In genomic region chr7:63758240-63758826, GRCm38 (mm10) we compare ENCODE assay signal across 8 mouse cellular contexts.
DNase-seq lines count a peak whose midpoint lies in the region; ATAC-seq and TF ChIP-seq lines count a peak whose summit lies in the region.

No protein-coding gene starts in this region.

- peaks cover 95% of the 10 kb centered on the region for H3K27me3 ChIP-seq in heart, embryonic 13.5 days (replicated peaks)
- peaks cover 77% of the 10 kb centered on the region for H3K27me3 ChIP-seq in E14TG2a.4 (ENCODE audit: insufficient read depth, low read length)
- H3K27me3 ChIP-seq in embryonic facial prominence, embryonic 11.5 days (ENCODE audit: control insufficient read depth, insufficient read depth, low read length): peaks cover 69% of the 10 kb centered on the region
- H3K27me3 ChIP-seq in hindbrain, postnatal 0 days (ENCODE audit: insufficient read depth, low read length): peaks cover 25% of the 10 kb centered on the region

- peak overlapping the region; percentile 56; the same call in 1 of the 2 replicates for H3K9ac ChIP-seq in heart, embryonic 13.5 days
- no peak overlapping the region for H3K9ac ChIP-seq in embryonic facial prominence, embryonic 11.5 days (replicated peaks; ENCODE audit: low read length)
- no peak overlapping the region; the same call in 1 of the 2 replicates for H3K9ac ChIP-seq in hindbrain, postnatal 0 days (replicated peaks; ENCODE audit: low read length)

- DNase-seq in heart, adult 8-10 months (ENCODE audit: low spot score): no peak
- no peak for DNase-seq in embryonic facial prominence, embryonic 11.5 days (ENCODE audit: low spot score)
- peak; percentile 71 for DNase-seq in hindbrain, postnatal 0 days (ENCODE audit: low spot score)
- peak; percentile 34 for DNase-seq in naive thymus-derived CD4-positive, alpha-beta T cell, adult 2 months (ENCODE audit: low read depth)
- no peak for DNase-seq in urinary bladder, postnatal 10 days (ENCODE audit: low spot score)
- no peak for DNase-seq in thymus, adult 18-20 months

- TF ChIP-seq CTCF in E14TG2a.4 (conservative IDR thresholded peaks at IDR 0.05; ENCODE audit: low read length): no peak
- no peak for TF ChIP-seq CTCF in hindbrain, postnatal 0 days (IDR thresholded peaks at IDR 0.05; ENCODE audit: low read depth)

- ATAC-seq in heart, embryonic 13.5 days (ENCODE audit: extremely low read depth, insufficient number of reproducible peaks, low FRiP score, low TSS enrichment): no peak
- no peak for ATAC-seq in embryonic facial prominence, embryonic 11.5 days (replicated peaks; ENCODE audit: insufficient number of reproducible peaks, low FRiP score, low TSS enrichment, low read depth)
- peak; percentile 70 for ATAC-seq in hindbrain, postnatal 0 days

- peak overlapping the region; percentile 53 for H3K4me3 ChIP-seq in heart, embryonic 13.5 days
- H3K4me3 ChIP-seq in E14TG2a.4 (replicated peaks; ENCODE audit: low read length): peak overlapping the region; percentile 79
- peak overlapping the region; percentile 31 for H3K4me3 ChIP-seq in embryonic facial prominence, embryonic 11.5 days (ENCODE audit: low read depth, low read length)
- peak overlapping the region; percentile 43 for H3K4me3 ChIP-seq in hindbrain, postnatal 0 days (ENCODE audit: low read length)

- WGBS in heart, embryonic 13.5 days: under 1% methylated on average over 94 of the region's 97 CpGs
- WGBS in embryonic facial prominence, embryonic 11.5 days: 1% methylated on average over 64 of the region's 97 CpGs
- 2% methylated on average over 63 of the region's 97 CpGs for WGBS in hindbrain, postnatal 0 days

- no peaks in the 10 kb centered on the region for H3K36me3 ChIP-seq in heart, embryonic 13.5 days
- no peaks in the 10 kb centered on the region for H3K36me3 ChIP-seq in E14TG2a.4 (ENCODE audit: insufficient read depth, low read length)
- no peaks in the 10 kb centered on the region for H3K36me3 ChIP-seq in embryonic facial prominence, embryonic 11.5 days (replicated peaks; ENCODE audit: control insufficient read depth, insufficient read depth, low read depth, low read length)
- no peaks in the 10 kb centered on the region for H3K36me3 ChIP-seq in hindbrain, postnatal 0 days (ENCODE audit: insufficient read depth, low read length)

- H3K4me1 ChIP-seq in heart, embryonic 13.5 days: peaks cover 25% of the 10 kb centered on the region
- peaks cover 48% of the 10 kb centered on the region for H3K4me1 ChIP-seq in E14TG2a.4 (replicated peaks; ENCODE audit: low read depth, low read length)
- H3K4me1 ChIP-seq in embryonic facial prominence, embryonic 11.5 days (ENCODE audit: control insufficient read depth, insufficient read depth, low read length): no peaks in the 10 kb centered on the region
- H3K4me1 ChIP-seq in hindbrain, postnatal 0 days (ENCODE audit: insufficient read depth, low read length): peaks cover 10% of the 10 kb centered on the region; the same call in 1 of the 2 replicates

- H3K9me3 ChIP-seq in heart, embryonic 13.5 days: no peaks in the 10 kb centered on the region
- H3K9me3 ChIP-seq in E14TG2a.4 (ENCODE audit: low read length): peaks cover 8% of the 10 kb centered on the region
- H3K9me3 ChIP-seq in embryonic facial prominence, embryonic 11.5 days (replicated peaks; ENCODE audit: control insufficient read depth, low read length): no peaks in the 10 kb centered on the region
- H3K9me3 ChIP-seq in hindbrain, postnatal 0 days (ENCODE audit: low read length): no peaks in the 10 kb centered on the region

- H3K27ac ChIP-seq in heart, embryonic 13.5 days (replicated peaks): no peak overlapping the region
- no peak overlapping the region for H3K27ac ChIP-seq in embryonic facial prominence, embryonic 11.5 days (replicated peaks; ENCODE audit: low read depth, low read length)
- H3K27ac ChIP-seq in hindbrain, postnatal 0 days: peak overlapping the region; percentile 20; the same call in 1 of the 2 replicates

- peak overlapping the region; percentile 78 for H3K4me2 ChIP-seq in heart, embryonic 13.5 days
- H3K4me2 ChIP-seq in embryonic facial prominence, embryonic 11.5 days (ENCODE audit: low read depth, low read length): peak overlapping the region; percentile 53
- H3K4me2 ChIP-seq in hindbrain, postnatal 0 days (ENCODE audit: low read depth, low read length): peak overlapping the region; percentile 59

Comparison
In these comparisons a context has a peak if more than half of its experiments do, and no peak if none do; other contexts are left out.
1. DNase-seq: peak in hindbrain, postnatal 0 days (single experiment) and naive thymus-derived CD4-positive, alpha-beta T cell, adult 2 months (single experiment); none in heart, adult 8-10 months (single experiment), embryonic facial prominence, embryonic 11.5 days (single experiment), urinary bladder, postnatal 10 days (single experiment) and thymus, adult 18-20 months (0 of 2).
2. Peak in every context shown above with its lines, with median percentiles within 50 percentile points of each other: H3K4me2 ChIP-seq and H3K4me3 ChIP-seq.